Mouse (Mus musculus): ENCODE results near the gene Soga1. TPM values are rescaled to one million over a fixed set of nuclear protein-coding genes. Genes with fewer than 3 reads are reported as not detected.

Gene Soga1
- polyA plus RNA-seq, 1 experiment from 2014 or later, result 8.2 TPM

- no peak overlapping the region for H3K4me3 ChIP-seq (ENCODE audit: low read depth, low read length)
- H3K9me3 ChIP-seq (ENCODE audit: control insufficient read depth, low read length), result peaks cover 2% of the 10 kb centered on the region; the same call in 1 of the 2 replicates
- no peak overlapping the region for H3K9ac ChIP-seq (ENCODE audit: low read length)
- H3K27me3 ChIP-seq (ENCODE audit: control insufficient read depth, insufficient read depth, low read length), result no peaks in the 10 kb centered on the region
- H3K36me3 ChIP-seq (ENCODE audit: control insufficient read depth, insufficient read depth, low read length), result peaks cover 45% of the 10 kb centered on the region
- DNase-seq (ENCODE audit: low spot score), result no peak
- 92% methylated on average over 4 of the region's 4 CpGs for WGBS
- H3K4me1 ChIP-seq (replicated peaks; ENCODE audit: control insufficient read depth, insufficient read depth, low read length), result no peaks in the 10 kb centered on the region
- no peak overlapping the region for H3K27ac ChIP-seq (ENCODE audit: low read depth, low read length)
- no peak for ATAC-seq (replicated peaks; ENCODE audit: low FRiP score)
- no peak overlapping the region for H3K4me2 ChIP-seq (ENCODE audit: low read depth, low read length, severe bottlenecking)
Measured at GRCm38 (mm10) chr2:157028261-157028660, 50.8 kb downstream of the Soga1 start.

- ATAC-seq (replicated peaks; ENCODE audit: low FRiP score) (no peak), DNase-seq (ENCODE audit: low spot score) (no peak)
- Histone ChIP-seq H3K36me3 (ENCODE audit: control insufficient read depth, insufficient read depth, low read length) (peaks cover 49% of the 10 kb centered on the region), H3K4me2 (ENCODE audit: low read depth, low read length, severe bottlenecking) (0 out of 2 replicates have a peak overlapping the region, but pooled peaks have one; percentile 8), H3K4me1 (replicated peaks; ENCODE audit: control insufficient read depth, insufficient read depth, low read length) (no peaks in the 10 kb centered on the region), H3K9ac (ENCODE audit: low read length) (no peak overlapping the region), H3K9me3 (ENCODE audit: control insufficient read depth, low read length) (peaks cover 2% of the 10 kb centered on the region; the same call in 1 of the 2 replicates), H3K27me3 (ENCODE audit: control insufficient read depth, insufficient read depth, low read length) (no peaks in the 10 kb centered on the region), H3K4me3 (ENCODE audit: low read depth, low read length) (no peak overlapping the region), H3K27ac (ENCODE audit: low read depth, low read length) (no peak overlapping the region)
- WGBS, result 92% methylated on average over 21 of the region's 21 CpGs
Measured at GRCm38 (mm10) chr2:157027106-157028008, 51.7 kb downstream of the Soga1 start.

DNA sequence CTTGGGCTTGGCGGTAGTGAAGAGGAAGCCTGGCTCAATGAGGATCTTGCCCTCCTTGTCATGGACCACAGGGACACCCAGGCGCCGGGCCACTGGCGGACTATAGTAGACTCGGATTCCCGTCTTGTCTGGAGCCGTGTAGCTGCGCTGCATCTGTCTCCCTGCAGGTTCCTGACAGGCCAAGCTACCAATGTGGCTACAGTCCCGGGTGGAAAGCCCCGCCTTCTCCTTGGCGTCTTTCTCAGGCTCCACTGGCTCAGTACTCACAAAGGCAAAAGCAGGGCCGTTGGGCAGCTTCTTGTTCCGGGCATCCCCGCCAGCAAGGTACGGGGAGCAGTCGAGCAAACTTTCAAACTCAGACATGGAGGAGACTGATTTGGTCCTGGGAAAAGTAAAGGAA, 57.9 kb downstream of the Soga1 start:
- Histone ChIP-seq H3K4me2 (ENCODE audit: low read depth, low read length, severe bottlenecking) (no peak overlapping the region), H3K27ac (ENCODE audit: low read depth, low read length) (no peak overlapping the region), H3K9ac (ENCODE audit: low read length) (no peak overlapping the region), H3K9me3 (ENCODE audit: control insufficient read depth, low read length) (peaks cover 2% of the 10 kb centered on the region; the same call in 1 of the 2 replicates), H3K27me3 (ENCODE audit: control insufficient read depth, insufficient read depth, low read length) (no peaks in the 10 kb centered on the region), H3K4me3 (ENCODE audit: low read depth, low read length) (no peak overlapping the region), H3K36me3 (ENCODE audit: control insufficient read depth, insufficient read depth, low read length) (peaks cover 48% of the 10 kb centered on the region), H3K4me1 (replicated peaks; ENCODE audit: control insufficient read depth, insufficient read depth, low read length) (no peaks in the 10 kb centered on the region)
- no peak for DNase-seq (ENCODE audit: low spot score)
- ATAC-seq (replicated peaks; ENCODE audit: low FRiP score), result no peak
- 97% methylated on average over 16 of the region's 16 CpGs for WGBS

DNA sequence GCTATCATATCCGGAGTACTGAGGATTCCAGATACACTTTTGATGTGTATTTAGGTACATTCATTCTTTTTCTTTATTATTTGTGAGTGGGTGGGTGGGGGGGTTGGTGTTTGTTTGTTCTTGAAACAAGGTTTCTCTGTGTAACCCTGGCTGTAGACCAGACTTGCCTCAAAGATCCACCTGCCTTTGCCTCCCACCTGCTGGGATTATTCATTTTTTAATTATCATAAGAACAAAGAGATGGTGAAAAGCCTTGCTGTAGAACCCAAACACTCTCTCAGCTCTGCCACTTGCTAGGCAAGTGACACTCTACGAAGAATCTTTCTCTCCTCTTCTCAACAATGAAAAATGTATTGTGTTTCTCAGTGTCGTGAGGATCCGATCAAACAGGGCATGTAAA, 59.8 kb downstream of the Soga1 start:
- Histone ChIP-seq H3K9ac (ENCODE audit: low read length) (no peak overlapping the region), H3K9me3 (ENCODE audit: control insufficient read depth, low read length) (no peaks in the 10 kb centered on the region), H3K4me1 (replicated peaks; ENCODE audit: control insufficient read depth, insufficient read depth, low read length) (no peaks in the 10 kb centered on the region), H3K27ac (ENCODE audit: low read depth, low read length) (no peak overlapping the region), H3K4me2 (ENCODE audit: low read depth, low read length, severe bottlenecking) (no peak overlapping the region), H3K27me3 (ENCODE audit: control insufficient read depth, insufficient read depth, low read length) (no peaks in the 10 kb centered on the region), H3K36me3 (ENCODE audit: control insufficient read depth, insufficient read depth, low read length) (peaks cover 37% of the 10 kb centered on the region), H3K4me3 (ENCODE audit: low read depth, low read length) (no peak overlapping the region)
- ATAC-seq (replicated peaks; ENCODE audit: low FRiP score), result no peak
- DNase-seq (ENCODE audit: low spot score), result no peak
- WGBS, result 94% methylated on average over 4 of the region's 4 CpGs

DNA sequence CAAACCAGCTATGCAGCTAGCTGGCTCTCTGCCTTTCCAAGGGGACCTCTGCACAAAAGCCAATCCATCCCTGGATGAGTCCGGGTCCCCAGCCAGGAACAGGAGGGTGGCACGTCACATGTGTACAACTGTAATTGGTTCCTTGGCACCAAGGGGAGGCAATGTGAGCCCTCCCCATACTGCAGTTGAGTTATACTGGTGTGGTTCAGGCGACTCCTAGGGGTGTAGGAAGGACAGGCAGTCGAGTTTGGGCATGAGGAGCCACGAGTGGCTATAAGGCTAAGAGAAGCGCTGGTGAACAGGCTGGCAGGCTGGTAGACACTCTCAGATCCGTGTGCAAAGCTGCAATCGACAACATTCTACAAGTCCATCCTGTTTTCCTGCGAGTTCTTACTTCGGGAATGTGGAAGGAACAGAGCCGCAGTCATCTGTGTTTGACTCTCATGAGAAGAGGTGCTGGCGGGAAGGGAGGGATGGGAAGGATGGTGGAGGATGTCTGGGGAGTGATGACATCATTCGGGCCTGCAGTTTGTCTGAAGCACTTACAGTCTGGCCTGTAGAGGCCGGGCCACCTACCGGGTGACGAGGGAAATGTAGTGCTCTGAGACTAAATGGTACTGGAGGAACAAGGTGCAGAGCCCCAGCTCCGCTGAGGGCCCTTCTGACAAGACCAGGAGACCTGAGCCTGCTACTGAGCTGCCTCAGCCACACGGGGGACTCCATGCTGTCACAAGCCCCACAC, 62.4 kb downstream of the Soga1 start:
- no peak overlapping the region for H3K4me3 ChIP-seq (ENCODE audit: low read depth, low read length)
- 88% methylated on average over 18 of the region's 18 CpGs for WGBS
- H3K27ac ChIP-seq (ENCODE audit: low read depth, low read length), result no peak overlapping the region
- H3K27me3 ChIP-seq (ENCODE audit: control insufficient read depth, insufficient read depth, low read length), result no peaks in the 10 kb centered on the region
- H3K4me2 ChIP-seq (ENCODE audit: low read depth, low read length, severe bottlenecking), result no peak overlapping the region
- peaks cover 31% of the 10 kb centered on the region for H3K36me3 ChIP-seq (ENCODE audit: control insufficient read depth, insufficient read depth, low read length)
- no peaks in the 10 kb centered on the region for H3K4me1 ChIP-seq (replicated peaks; ENCODE audit: control insufficient read depth, insufficient read depth, low read length)
- no peaks in the 10 kb centered on the region for H3K9me3 ChIP-seq (ENCODE audit: control insufficient read depth, low read length)
- no peak overlapping the region for H3K9ac ChIP-seq (ENCODE audit: low read length)
- ATAC-seq (replicated peaks; ENCODE audit: low FRiP score), result no peak
- DNase-seq (ENCODE audit: low spot score), result no peak

GRCm38 (mm10) chr2:157012341-157012740, 66.7 kb downstream of the Soga1 start:
- no peaks in the 10 kb centered on the region for H3K27me3 ChIP-seq (ENCODE audit: control insufficient read depth, insufficient read depth, low read length)
- no peaks in the 10 kb centered on the region; the same call in 1 of the 2 replicates for H3K36me3 ChIP-seq (ENCODE audit: control insufficient read depth, insufficient read depth, low read length)
- no peak overlapping the region for H3K27ac ChIP-seq (ENCODE audit: low read depth, low read length)
- no peak overlapping the region for H3K4me2 ChIP-seq (ENCODE audit: low read depth, low read length, severe bottlenecking)
- H3K4me1 ChIP-seq (replicated peaks; ENCODE audit: control insufficient read depth, insufficient read depth, low read length), result no peaks in the 10 kb centered on the region
- no peak overlapping the region for H3K9ac ChIP-seq (ENCODE audit: low read length)
- no peak overlapping the region for H3K4me3 ChIP-seq (ENCODE audit: low read depth, low read length)
- H3K9me3 ChIP-seq (ENCODE audit: control insufficient read depth, low read length), result no peaks in the 10 kb centered on the region
- 93% methylated on average over 6 of the region's 6 CpGs for whole genome bisulfite sequencing
- ATAC-seq (replicated peaks; ENCODE audit: low FRiP score) (no peak), DNase-seq (ENCODE audit: low spot score) (no peak)

DNA sequence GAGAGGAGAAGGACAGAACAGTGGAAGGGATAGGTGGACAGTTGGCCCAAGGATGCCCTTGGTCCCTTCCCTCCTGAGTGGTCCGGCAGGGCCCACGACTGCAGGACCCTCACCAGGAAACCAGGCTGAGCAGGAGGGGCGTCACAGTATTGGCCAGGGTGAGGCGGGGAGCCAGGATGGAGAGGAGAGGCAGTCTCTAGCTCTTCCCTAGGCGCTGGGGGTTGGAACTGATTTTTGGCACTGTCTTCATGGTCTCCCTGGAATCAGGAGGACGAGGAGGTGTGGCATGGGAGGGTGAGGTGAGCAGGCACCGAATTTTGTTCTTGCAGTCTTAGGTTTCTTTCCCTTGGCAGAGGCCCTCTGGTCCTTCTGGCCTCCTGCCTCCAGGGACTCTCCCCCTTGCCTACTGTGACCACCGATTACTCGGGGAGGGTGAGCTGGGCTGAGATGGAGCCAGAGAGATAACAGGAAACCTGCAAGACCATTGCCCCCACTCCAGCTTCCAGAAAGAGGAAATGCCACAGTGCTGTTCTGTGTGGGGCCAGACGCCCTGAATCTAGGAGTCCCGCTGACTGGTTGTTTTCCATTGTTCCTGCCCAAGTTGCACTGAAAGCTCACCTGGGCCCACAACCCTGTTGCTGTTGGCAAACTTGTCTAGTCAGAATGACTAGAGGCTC, 68.3 kb downstream of the Soga1 start:
- Histone ChIP-seq H3K27ac (ENCODE audit: low read depth, low read length) (no peak overlapping the region), H3K27me3 (ENCODE audit: control insufficient read depth, insufficient read depth, low read length) (no peaks in the 10 kb centered on the region), H3K4me2 (ENCODE audit: low read depth, low read length, severe bottlenecking) (no peak overlapping the region), H3K9me3 (ENCODE audit: control insufficient read depth, low read length) (no peaks in the 10 kb centered on the region), H3K9ac (ENCODE audit: low read length) (no peak overlapping the region), H3K4me1 (replicated peaks; ENCODE audit: control insufficient read depth, insufficient read depth, low read length) (peaks cover 4% of the 10 kb centered on the region; the same call in 1 of the 2 replicates), H3K4me3 (ENCODE audit: low read depth, low read length) (no peak overlapping the region), H3K36me3 (ENCODE audit: control insufficient read depth, insufficient read depth, low read length) (no peaks in the 10 kb centered on the region)
- 70% methylated on average over 11 of the region's 11 CpGs for WGBS
- ATAC-seq (replicated peaks; ENCODE audit: low FRiP score), result no peak
- no peak for DNase-seq (ENCODE audit: low spot score)

DNA sequence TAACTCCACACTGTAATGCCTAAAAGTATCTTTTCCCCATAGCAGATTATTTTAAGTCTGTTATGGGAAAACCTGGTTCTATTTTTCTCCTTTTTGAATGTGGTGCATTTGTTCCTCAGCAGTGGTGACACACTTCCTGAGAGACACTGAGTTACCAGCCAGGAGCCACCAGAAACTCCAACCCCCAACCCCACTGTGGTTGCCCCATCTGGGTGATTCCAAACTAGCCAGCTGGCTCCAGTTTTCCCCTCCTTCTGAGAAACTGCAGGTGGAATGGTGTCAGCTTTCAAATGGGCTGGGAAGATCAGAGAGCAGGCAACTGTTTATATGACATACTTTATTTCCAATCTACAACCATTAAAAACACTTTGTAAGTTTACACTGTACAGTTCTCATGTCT, 68.9 kb downstream of the Soga1 start:
- Histone ChIP-seq H3K4me1 (replicated peaks; ENCODE audit: control insufficient read depth, insufficient read depth, low read length) (peaks cover 4% of the 10 kb centered on the region; the same call in 1 of the 2 replicates), H3K27me3 (ENCODE audit: control insufficient read depth, insufficient read depth, low read length) (no peaks in the 10 kb centered on the region), H3K4me3 (ENCODE audit: low read depth, low read length) (no peak overlapping the region), H3K27ac (ENCODE audit: low read depth, low read length) (no peak overlapping the region), H3K9ac (ENCODE audit: low read length) (no peak overlapping the region), H3K9me3 (ENCODE audit: control insufficient read depth, low read length) (no peaks in the 10 kb centered on the region), H3K36me3 (ENCODE audit: control insufficient read depth, insufficient read depth, low read length) (no peaks in the 10 kb centered on the region), H3K4me2 (ENCODE audit: low read depth, low read length, severe bottlenecking) (no peak overlapping the region)
- DNase-seq (ENCODE audit: low spot score), result no peak
- ATAC-seq (replicated peaks; ENCODE audit: low FRiP score), result no peak

Data from forebrain, embryonic 11.5 days (tissue).